Mouse (Mus musculus): ENCODE results near the gene Dlg4. TPM values are rescaled to one million over a fixed set of nuclear protein-coding genes. Genes with fewer than 3 reads are reported as not detected.

The Dlg4 gene
- polyA plus RNA-seq, 1 experiment from 2014 or later: 32.7 TPM

DNA sequence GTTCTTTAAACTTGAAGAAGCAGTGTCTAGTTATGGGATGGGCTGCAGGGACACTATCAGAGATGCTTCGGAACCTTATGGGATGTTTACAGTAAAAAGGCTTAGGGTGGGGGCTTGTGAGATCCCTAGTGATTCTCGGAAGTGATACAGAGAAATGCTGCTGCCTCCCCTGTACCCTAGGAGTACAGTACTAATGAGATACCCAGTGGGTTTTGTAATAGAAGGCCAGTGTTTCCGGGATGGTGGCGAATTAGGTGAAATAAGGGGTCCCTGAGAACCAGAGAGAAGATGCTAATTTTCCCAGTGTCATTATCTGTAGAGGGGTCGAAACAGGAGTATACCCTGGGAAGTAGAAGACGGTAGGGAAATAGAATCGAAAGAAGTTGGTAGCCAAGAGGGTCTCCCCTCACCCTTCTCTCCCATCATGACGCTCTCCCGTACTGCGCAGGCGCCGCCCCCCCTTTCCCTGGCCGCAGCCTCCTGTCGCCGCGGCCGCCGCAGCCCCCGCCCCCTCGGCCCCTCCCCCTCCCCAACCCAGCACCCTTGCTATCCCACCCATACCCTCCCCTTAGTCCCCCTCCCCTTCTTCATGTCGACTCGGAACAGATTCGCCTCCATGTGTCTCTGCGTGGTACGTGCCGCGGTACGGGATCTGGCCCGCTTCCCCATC, 6.9 kb downstream of the Dlg4 start:
- Histone ChIP-seq H3K4me1 (replicated peaks; ENCODE audit: control insufficient read depth, insufficient read depth, low read length) (peaks cover 90% of the 10 kb centered on the region), H3K4me2 (ENCODE audit: low read length) (peak overlapping the region; percentile 66), H3K27me3 (replicated peaks; ENCODE audit: control insufficient read depth, insufficient read depth, low read length) (no peaks in the 10 kb centered on the region), H3K9me3 (ENCODE audit: control insufficient read depth, low read length) (no peaks in the 10 kb centered on the region), H3K27ac (ENCODE audit: low read length) (peak overlapping the region; percentile 71), H3K36me3 (ENCODE audit: control insufficient read depth, insufficient read depth) (no peaks in the 10 kb centered on the region), H3K4me3 (replicated peaks; ENCODE audit: low read length) (peak overlapping the region; percentile 41), H3K9ac (replicated peaks; ENCODE audit: low read depth, low read length) (peak overlapping the region; percentile 52)
- WGBS: 4% methylated on average over 21 of the region's 29 CpGs
- ATAC-seq: no peak

DNA sequence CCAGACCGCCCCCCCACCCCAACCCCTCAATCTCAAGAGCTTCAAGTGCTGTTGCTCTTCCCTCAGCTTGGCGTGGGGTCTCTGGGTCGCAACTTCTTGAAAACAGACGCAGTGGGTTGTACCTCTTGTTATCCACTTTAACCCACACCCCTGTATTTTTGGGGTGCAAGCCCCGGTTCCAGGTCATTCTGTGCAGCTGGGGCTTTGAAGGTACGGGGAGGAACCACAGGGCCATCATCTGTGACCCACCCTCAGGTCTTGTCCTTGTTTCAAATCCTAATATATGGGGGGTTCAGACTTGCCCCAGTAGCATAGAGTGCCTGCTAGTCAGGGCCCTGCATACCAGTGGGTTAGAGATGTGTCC, 7.4 kb downstream of the Dlg4 start:
- Histone ChIP-seq H3K27ac (ENCODE audit: low read length) (peak overlapping the region; percentile 71), H3K9ac (replicated peaks; ENCODE audit: low read depth, low read length) (peak overlapping the region; percentile 52), H3K4me2 (ENCODE audit: low read length) (peak overlapping the region; percentile 66), H3K4me1 (replicated peaks; ENCODE audit: control insufficient read depth, insufficient read depth, low read length) (peaks cover 90% of the 10 kb centered on the region), H3K27me3 (replicated peaks; ENCODE audit: control insufficient read depth, insufficient read depth, low read length) (no peaks in the 10 kb centered on the region), H3K9me3 (ENCODE audit: control insufficient read depth, low read length) (no peaks in the 10 kb centered on the region), H3K4me3 (replicated peaks; ENCODE audit: low read length) (peak overlapping the region; percentile 41), H3K36me3 (ENCODE audit: control insufficient read depth, insufficient read depth) (no peaks in the 10 kb centered on the region)
- WGBS: 14% methylated on average over 6 of the region's 6 CpGs
- ATAC-seq: no peak

DNA sequence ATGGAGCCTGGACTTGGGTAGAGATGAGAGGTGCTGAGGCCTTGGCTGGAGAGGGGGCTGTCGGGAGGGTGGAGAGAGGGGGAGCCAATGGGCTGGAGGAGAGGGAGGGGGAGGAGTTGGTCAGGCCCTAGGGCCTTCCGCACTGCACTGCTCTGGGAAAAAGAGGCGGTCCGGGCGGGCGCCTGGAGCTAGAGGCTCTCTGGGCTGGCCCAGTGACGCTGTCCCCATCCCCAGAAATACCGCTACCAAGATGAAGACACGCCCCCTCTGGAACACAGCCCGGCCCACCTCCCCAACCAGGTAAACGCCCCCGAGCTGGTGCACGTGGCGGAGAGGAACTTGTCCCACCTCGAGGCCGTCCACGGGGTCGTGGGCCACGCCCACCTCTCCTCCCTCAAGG, 9.9 kb downstream of the Dlg4 start:
- no peaks in the 10 kb centered on the region for H3K27me3 ChIP-seq (replicated peaks; ENCODE audit: control insufficient read depth, insufficient read depth, low read length)
- 0 out of 2 replicates have a peak overlapping the region, but pooled peaks have one; percentile 21 for H3K4me3 ChIP-seq (replicated peaks; ENCODE audit: low read length)
- no peak for ATAC-seq
- peaks cover 7% of the 10 kb centered on the region for H3K36me3 ChIP-seq (ENCODE audit: control insufficient read depth, insufficient read depth)
- H3K4me1 ChIP-seq (replicated peaks; ENCODE audit: control insufficient read depth, insufficient read depth, low read length): peaks cover 93% of the 10 kb centered on the region
- peak overlapping the region; percentile 48 for H3K4me2 ChIP-seq (ENCODE audit: low read length)
- 0% methylated on average over 18 of the region's 19 CpGs for WGBS
- H3K27ac ChIP-seq (ENCODE audit: low read length): peak overlapping the region; percentile 96
- H3K9ac ChIP-seq (replicated peaks; ENCODE audit: low read depth, low read length): peak overlapping the region; percentile 4; the same call in 1 of the 2 replicates
- no peaks in the 10 kb centered on the region for H3K9me3 ChIP-seq (ENCODE audit: control insufficient read depth, low read length)

DNA sequence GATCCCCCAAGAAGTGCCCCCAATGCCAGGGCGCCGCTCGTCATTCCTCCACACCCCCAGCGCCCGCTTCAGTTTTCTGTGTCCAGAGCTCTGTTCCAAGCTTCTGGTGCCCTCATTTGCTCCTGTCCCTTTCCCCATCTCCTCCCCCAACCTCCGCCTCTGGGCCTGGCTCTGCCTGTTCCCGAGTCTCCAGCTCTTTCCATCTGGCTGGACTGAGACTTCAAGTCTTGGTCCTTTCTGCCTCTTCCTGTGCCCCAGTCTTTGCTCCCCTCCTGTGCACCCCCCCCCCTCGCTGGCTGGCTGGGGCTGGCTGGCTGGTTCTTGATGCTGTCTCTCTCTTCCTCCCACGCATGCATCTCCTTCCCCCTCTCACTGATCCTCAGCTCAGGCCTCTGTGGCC, 10.7 kb downstream of the Dlg4 start:
- H3K4me3 ChIP-seq (replicated peaks; ENCODE audit: low read length): no peak overlapping the region
- no peak for ATAC-seq
- WGBS: 29% methylated on average over 9 of the region's 9 CpGs

DNA sequence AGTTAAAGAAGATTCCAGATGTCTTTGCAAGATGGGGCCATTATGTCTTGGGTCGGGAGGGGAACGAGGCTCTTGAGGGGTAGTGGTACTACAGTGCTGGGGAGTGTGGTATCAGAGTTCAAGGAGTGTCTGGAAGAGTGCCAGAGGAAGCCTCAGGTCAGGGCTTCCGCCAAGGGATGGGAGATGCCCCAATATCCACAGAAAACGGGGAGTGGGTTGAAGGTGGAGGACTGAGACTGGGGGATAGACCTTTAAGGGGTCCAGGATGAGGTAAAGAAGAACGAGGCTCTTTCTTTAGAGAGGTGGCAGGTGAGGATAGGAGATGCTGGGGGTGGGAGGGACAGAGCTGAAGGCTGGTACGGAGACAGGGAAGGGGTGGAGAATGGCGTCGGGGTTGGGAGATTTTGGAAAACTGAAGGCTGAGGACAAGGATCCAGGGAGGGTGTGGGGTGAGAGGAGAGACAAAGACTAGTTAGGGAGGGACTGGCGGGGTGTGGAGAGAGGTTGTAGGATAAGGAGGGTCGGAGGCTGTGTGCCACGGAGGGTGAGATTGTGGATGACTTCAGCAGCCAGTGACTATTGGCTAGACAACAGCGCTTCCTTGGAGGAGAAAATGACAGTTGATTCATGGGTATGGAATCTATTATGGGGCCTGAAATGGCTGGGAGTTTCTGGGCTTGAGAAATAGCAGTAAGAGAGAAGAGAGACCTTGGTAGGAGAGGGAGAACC, 11.8 kb downstream of the Dlg4 start:
- H3K4me2 ChIP-seq (ENCODE audit: low read length): peak overlapping the region; percentile 71
- H3K9me3 ChIP-seq (ENCODE audit: control insufficient read depth, low read length): no peaks in the 10 kb centered on the region
- H3K27me3 ChIP-seq (replicated peaks; ENCODE audit: control insufficient read depth, insufficient read depth, low read length): no peaks in the 10 kb centered on the region
- peak overlapping the region; percentile 96 for H3K27ac ChIP-seq (ENCODE audit: low read length)
- peaks cover 75% of the 10 kb centered on the region for H3K4me1 ChIP-seq (replicated peaks; ENCODE audit: control insufficient read depth, insufficient read depth, low read length)
- ATAC-seq: 0 out of 2 replicates have a peak, but pooled peaks have one; percentile 1
- peak overlapping the region; percentile 35 for H3K4me3 ChIP-seq (replicated peaks; ENCODE audit: low read length)
- peaks cover 20% of the 10 kb centered on the region for H3K36me3 ChIP-seq (ENCODE audit: control insufficient read depth, insufficient read depth)
- WGBS: 21% methylated on average over 12 of the region's 12 CpGs
- peak overlapping the region; percentile 33 for H3K9ac ChIP-seq (replicated peaks; ENCODE audit: low read depth, low read length)

More for the DNA sequence above, 10.7 kb downstream of the Dlg4 start:
- Histone ChIP-seq H3K27ac (ENCODE audit: low read length) (peak overlapping the region; percentile 96), H3K4me1 (replicated peaks; ENCODE audit: control insufficient read depth, insufficient read depth, low read length) (peaks cover 86% of the 10 kb centered on the region), H3K9me3 (ENCODE audit: control insufficient read depth, low read length) (no peaks in the 10 kb centered on the region), H3K27me3 (replicated peaks; ENCODE audit: control insufficient read depth, insufficient read depth, low read length) (no peaks in the 10 kb centered on the region), H3K36me3 (ENCODE audit: control insufficient read depth, insufficient read depth) (peaks cover 13% of the 10 kb centered on the region), H3K9ac (replicated peaks; ENCODE audit: low read depth, low read length) (peak overlapping the region; percentile 4), H3K4me2 (ENCODE audit: low read length) (no peak overlapping the region; the same call in none of the 2 replicates)

DNA sequence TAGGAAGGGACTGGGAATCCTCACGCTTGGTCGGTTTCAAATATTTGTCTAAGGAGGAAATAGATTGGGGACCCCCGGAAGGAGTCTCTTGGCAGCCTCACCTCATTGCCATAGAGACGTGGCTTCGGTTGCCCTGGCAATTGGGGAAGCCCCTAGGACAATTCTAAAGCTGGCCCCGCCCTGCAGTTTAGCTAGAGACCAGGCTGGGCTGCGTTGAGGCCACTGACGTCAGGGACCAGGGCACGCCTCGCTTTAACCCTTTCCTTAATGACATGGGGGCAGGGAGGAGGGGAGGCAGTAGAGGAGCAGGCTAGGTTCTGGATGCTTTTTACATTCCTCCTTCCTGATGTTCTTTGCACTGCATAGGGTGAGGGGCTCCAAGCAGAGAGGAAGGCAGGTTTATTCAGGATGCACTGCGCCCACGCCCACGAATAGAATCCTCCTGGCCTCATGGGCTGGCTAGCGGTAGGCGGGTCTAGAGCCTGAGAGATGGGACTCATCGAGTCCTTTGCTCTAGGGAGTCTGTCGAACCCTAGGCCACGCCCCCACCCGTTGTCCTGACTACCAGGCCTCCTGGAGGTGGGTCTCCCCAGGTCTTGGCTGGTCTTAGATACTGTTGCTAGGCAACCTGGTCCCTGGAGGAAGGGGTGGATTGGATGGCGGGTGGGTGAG, 12.5 kb downstream of the Dlg4 start:
- Histone ChIP-seq H3K9me3 (ENCODE audit: control insufficient read depth, low read length) (no peaks in the 10 kb centered on the region), H3K9ac (replicated peaks; ENCODE audit: low read depth, low read length) (peak overlapping the region; percentile 33), H3K36me3 (ENCODE audit: control insufficient read depth, insufficient read depth) (peaks cover 21% of the 10 kb centered on the region), H3K27me3 (replicated peaks; ENCODE audit: control insufficient read depth, insufficient read depth, low read length) (no peaks in the 10 kb centered on the region), H3K4me2 (ENCODE audit: low read length) (peak overlapping the region; percentile 71), H3K4me1 (replicated peaks; ENCODE audit: control insufficient read depth, insufficient read depth, low read length) (peaks cover 68% of the 10 kb centered on the region), H3K27ac (ENCODE audit: low read length) (peak overlapping the region; percentile 96), H3K4me3 (replicated peaks; ENCODE audit: low read length) (peak overlapping the region; percentile 35)
- WGBS: 0% methylated on average over 20 of the region's 20 CpGs
- ATAC-seq: peak; percentile 92

DNA sequence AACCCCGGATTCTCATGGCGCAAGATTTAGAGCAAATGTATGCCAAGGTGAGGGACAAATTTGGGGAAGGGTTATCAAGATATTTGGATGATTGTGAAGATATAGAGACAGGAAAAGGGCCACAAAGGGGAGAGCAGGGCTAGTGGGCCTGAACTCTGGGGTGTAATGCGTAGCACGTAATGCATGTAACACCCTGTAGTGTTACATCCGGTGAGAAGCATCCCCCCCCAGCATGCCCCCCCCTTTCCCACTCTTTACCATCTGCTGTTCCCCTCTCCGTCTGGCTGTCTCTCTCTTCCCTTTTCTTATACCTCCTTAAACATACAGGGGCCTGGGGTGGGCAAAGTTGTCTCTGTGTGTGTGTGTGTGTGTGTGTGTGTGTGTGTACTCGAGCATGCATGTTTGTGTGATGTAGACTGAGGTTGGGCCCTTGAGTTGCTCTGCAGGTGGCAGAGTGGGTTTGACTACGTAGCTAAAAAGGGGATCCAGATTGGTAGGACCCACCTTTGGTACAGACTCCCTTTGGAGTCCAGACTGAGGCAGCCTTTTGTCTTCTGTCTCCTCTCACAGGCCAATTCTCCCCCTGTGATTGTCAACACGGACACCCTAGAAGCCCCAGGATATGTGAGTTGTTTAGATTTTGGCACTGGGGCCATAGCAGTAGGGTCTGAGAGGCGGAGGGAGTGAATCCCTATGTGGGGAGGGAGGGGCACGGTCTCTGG, 13.2 kb downstream of the Dlg4 start:
- 11% methylated on average over 11 of the region's 11 CpGs for WGBS
- Histone ChIP-seq H3K36me3 (ENCODE audit: control insufficient read depth, insufficient read depth) (peaks cover 21% of the 10 kb centered on the region), H3K4me3 (replicated peaks; ENCODE audit: low read length) (peak overlapping the region; percentile 35), H3K9ac (replicated peaks; ENCODE audit: low read depth, low read length) (peak overlapping the region; percentile 43), H3K9me3 (ENCODE audit: control insufficient read depth, low read length) (no peaks in the 10 kb centered on the region), H3K4me1 (replicated peaks; ENCODE audit: control insufficient read depth, insufficient read depth, low read length) (peaks cover 60% of the 10 kb centered on the region), H3K4me2 (ENCODE audit: low read length) (peak overlapping the region; percentile 71), H3K27ac (ENCODE audit: low read length) (peak overlapping the region; percentile 96), H3K27me3 (replicated peaks; ENCODE audit: control insufficient read depth, insufficient read depth, low read length) (no peaks in the 10 kb centered on the region)
- ATAC-seq: peak; percentile 67

DNA sequence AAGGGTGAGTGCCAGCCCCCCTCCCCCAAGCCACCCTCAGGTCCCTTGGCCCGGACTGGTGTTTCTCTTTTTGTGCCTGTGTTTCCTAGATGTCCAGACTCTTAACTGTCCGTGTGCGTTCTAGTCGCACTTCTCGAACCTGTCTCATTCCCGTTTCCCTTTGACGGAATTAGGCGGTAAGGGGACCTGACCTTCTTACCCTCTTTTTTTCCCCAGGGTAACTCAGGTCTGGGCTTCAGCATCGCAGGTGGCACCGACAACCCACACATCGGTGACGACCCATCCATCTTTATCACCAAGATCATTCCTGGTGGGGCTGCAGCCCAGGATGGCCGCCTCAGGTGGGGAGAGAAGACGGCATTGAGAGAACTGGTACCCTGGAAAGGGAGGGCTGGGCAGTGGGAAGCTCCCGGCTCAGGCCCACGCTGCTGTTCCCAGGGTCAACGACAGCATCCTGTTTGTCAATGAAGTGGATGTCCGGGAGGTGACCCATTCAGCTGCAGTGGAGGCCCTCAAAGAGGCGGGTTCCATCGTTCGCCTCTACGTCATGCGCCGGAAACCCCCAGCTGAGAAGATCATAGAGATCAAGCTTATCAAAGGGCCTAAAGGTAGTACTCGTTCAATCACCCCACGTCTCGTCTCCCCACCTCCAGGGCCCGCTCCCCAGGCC, 14.0 kb downstream of the Dlg4 start:
- WGBS: 94% methylated on average over 28 of the region's 28 CpGs
- Histone ChIP-seq H3K9me3 (ENCODE audit: control insufficient read depth, low read length) (no peaks in the 10 kb centered on the region), H3K27me3 (replicated peaks; ENCODE audit: control insufficient read depth, insufficient read depth, low read length) (no peaks in the 10 kb centered on the region), H3K9ac (replicated peaks; ENCODE audit: low read depth, low read length) (peak overlapping the region; percentile 43), H3K4me1 (replicated peaks; ENCODE audit: control insufficient read depth, insufficient read depth, low read length) (peaks cover 54% of the 10 kb centered on the region), H3K4me3 (replicated peaks; ENCODE audit: low read length) (peak overlapping the region; percentile 35), H3K36me3 (ENCODE audit: control insufficient read depth, insufficient read depth) (peaks cover 21% of the 10 kb centered on the region), H3K27ac (ENCODE audit: low read length) (peak overlapping the region; percentile 96), H3K4me2 (ENCODE audit: low read length) (peak overlapping the region; percentile 71)
- ATAC-seq: no peak
